Mouse (Mus musculus) MEL (cell line): ENCODE data around the gene H2al2a. TPM values are rescaled to one million over a fixed set of nuclear protein-coding genes. Genes with fewer than 3 reads are reported as not detected.

Source experiments
- DNase-seq: peaks from one replicate; pipeline ENCODE4 v3.0.0; 2011; ENCODE audit warnings: low read depth, low spot score
- H3K27ac ChIP-seq: 2 replicates; pipeline ENCODE4 v1.5.1; 2012; ENCODE audit warnings: low read depth, mild to moderate bottlenecking, control low read depth, low read length, moderate library complexity; ENCODE audit not compliant: control insufficient read depth
- H3K27me3 ChIP-seq, 2 experiments: fragments of 150-350 bp in 1 of 2; sonication (generic) in 1 of 2; 2 replicates each; pipeline ENCODE4 v1.6.1; 2012; ENCODE audit warnings: low read length in 2 of 2, mild to moderate bottlenecking in 2 of 2, improper control_type of control experiment in 1 of 2, moderate library complexity in 1 of 2; ENCODE audit not compliant: insufficient read depth in 2 of 2, control insufficient read depth in 1 of 2
- H3K36me3 ChIP-seq, 2 experiments: 2 replicates each; pipeline ENCODE4 v1.6.1; 2012 to 2014; ENCODE audit warnings: low read length in 2 of 2, improper control_type of control experiment in 1 of 2, inconsistent platforms in 1 of 2, mild to moderate bottlenecking in 1 of 2; ENCODE audit not compliant: insufficient read depth in 2 of 2, control insufficient read depth in 1 of 2
- H3K4me1 ChIP-seq, 2 experiments: fragments of 150-350 bp in 1 of 2; sonication (generic) in 1 of 2; 2 replicates each; pipeline ENCODE4 v1.6.1; 2012; ENCODE audit warnings: low read length in 2 of 2, improper control_type of control experiment in 1 of 2, mild to moderate bottlenecking in 1 of 2; ENCODE audit not compliant: insufficient read depth in 2 of 2, control insufficient read depth in 1 of 2
- H3K4me3 ChIP-seq, 2 experiments: fragments of 150-350 bp in 1 of 2; sonication (generic) in 1 of 2; 2 replicates each; pipeline ENCODE4 v1.5.1; 2012; ENCODE audit warnings: low read depth in 2 of 2, low read length in 2 of 2, mild to moderate bottlenecking in 2 of 2, moderate library complexity in 2 of 2, control low read depth in 1 of 2, improper control_type of control experiment in 1 of 2; ENCODE audit not compliant: control insufficient read depth in 1 of 2, insufficient read depth in 1 of 2
- H3K79me2 ChIP-seq: 2 replicates; pipeline ENCODE4 v1.6.1; 2012; ENCODE audit warnings: mild to moderate bottlenecking, low read length, moderate library complexity; ENCODE audit not compliant: control insufficient read depth, poor library complexity, insufficient read depth
- H3K9ac ChIP-seq: 2 replicates; pipeline ENCODE4 v1.6.1; 2012; ENCODE audit warnings: low read depth, mild to moderate bottlenecking, control low read depth, low read length, moderate library complexity; ENCODE audit not compliant: control insufficient read depth, poor library complexity, severe bottlenecking
- H3K9me3 ChIP-seq: fragments of 150-350 bp; sonication (generic); replicated peaks from 2 replicates; pipeline ENCODE4 v1.6.1; 2012; ENCODE audit warnings: mild to moderate bottlenecking, low read length, improper control_type of control experiment, moderate library complexity; ENCODE audit not compliant: insufficient read depth
- BHLHE40 ChIP-seq: IDR thresholded peaks from 2 replicates; pipeline ENCODE4 v1.6.1; 2012; ENCODE audit warnings: low read depth, mild to moderate bottlenecking, inconsistent platforms, low read length, improper control_type of control experiment, borderline replicate concordance
- CHD2 ChIP-seq: IDR thresholded peaks from 2 replicates; pipeline ENCODE4 v1.6.1; 2011; ENCODE audit warnings: low read length, improper control_type of control experiment
- HCFC1 ChIP-seq: IDR thresholded peaks from 2 replicates; pipeline ENCODE4 v1.6.1; 2012; ENCODE audit warnings: low read depth, mild to moderate bottlenecking, inconsistent platforms, low read length, improper control_type of control experiment, moderate library complexity
- JUND ChIP-seq: IDR thresholded peaks from 2 replicates; pipeline ENCODE4 v1.6.1; 2011; ENCODE audit warnings: low read depth, mild to moderate bottlenecking, improper control_type of control experiment, low read length
- KAT2A ChIP-seq: conservative IDR thresholded peaks from 2 replicates; pipeline ENCODE4 v1.6.1; 2012; ENCODE audit warnings: low read depth, low read length, improper control_type of control experiment, inconsistent platforms
- MAFK ChIP-seq: IDR thresholded peaks from 2 replicates; pipeline ENCODE4 v1.6.1; 2011; ENCODE audit warnings: low read depth, mild to moderate bottlenecking, low read length, improper control_type of control experiment, borderline replicate concordance
- MAX ChIP-seq: IDR thresholded peaks from 2 replicates; pipeline ENCODE4 v1.6.1; 2011; ENCODE audit warnings: low read length, improper control_type of control experiment
- MXI1 ChIP-seq: IDR thresholded peaks from 2 replicates; pipeline ENCODE4 v1.6.1; 2011; ENCODE audit warnings: mild to moderate bottlenecking, low read depth, low read length, improper control_type of control experiment
- MYB ChIP-seq: IDR thresholded peaks from 2 replicates; pipeline ENCODE4 v1.6.1; 2011; ENCODE audit warnings: mild to moderate bottlenecking, low read depth, low read length, improper control_type of control experiment
- MYC ChIP-seq: IDR thresholded peaks from 2 replicates; pipeline ENCODE4 v1.6.1; 2011; ENCODE audit warnings: low read depth, mild to moderate bottlenecking, low read length, improper control_type of control experiment, moderate library complexity
- POLR2AphosphoS2 ChIP-seq: IDR thresholded peaks from 2 replicates; pipeline ENCODE4 v1.6.1; 2011; ENCODE audit warnings: low read length, improper control_type of control experiment
- RAD21 ChIP-seq: IDR thresholded peaks from 2 replicates; pipeline ENCODE4 v1.6.1; 2011; ENCODE audit warnings: mild to moderate bottlenecking, low read depth, low read length, improper control_type of control experiment
- RCOR1 ChIP-seq: IDR thresholded peaks from 2 replicates; pipeline ENCODE4 v1.6.1; 2012; ENCODE audit warnings: low read depth, mild to moderate bottlenecking, inconsistent platforms, low read length, improper control_type of control experiment
- SMC3 ChIP-seq: IDR thresholded peaks from 2 replicates; pipeline ENCODE4 v1.6.1; 2011; ENCODE audit warnings: low read depth, low read length, improper control_type of control experiment
- TBP ChIP-seq: IDR thresholded peaks from 2 replicates; pipeline ENCODE4 v1.8.0; 2011; ENCODE audit warnings: low read depth, low read length, improper control_type of control experiment
- USF2 ChIP-seq, 2 experiments: IDR thresholded peaks; 2 replicates each; pipeline ENCODE4 v1.6.1; 2011 to 2012; ENCODE audit warnings: improper control_type of control experiment in 2 of 2, low read length in 2 of 2, borderline replicate concordance in 1 of 2, inconsistent platforms in 1 of 2, low read depth in 1 of 2, mild to moderate bottlenecking in 1 of 2; ENCODE audit not compliant: insufficient read depth in 1 of 2
- ZC3H11A ChIP-seq: IDR thresholded peaks from 2 replicates; pipeline ENCODE4 v1.6.1; 2012; ENCODE audit warnings: low read depth, mild to moderate bottlenecking, inconsistent platforms, low read length, improper control_type of control experiment
- ZKSCAN1 ChIP-seq: IDR thresholded peaks from 2 replicates; pipeline ENCODE4 v1.6.1; 2012; ENCODE audit warnings: low read depth, mild to moderate bottlenecking, inconsistent platforms, low read length, improper control_type of control experiment, moderate library complexity
- ZNF384 ChIP-seq: IDR thresholded peaks from 2 replicates; pipeline ENCODE4 v1.6.1; 2012; ENCODE audit warnings: low read depth, mild to moderate bottlenecking, inconsistent platforms, low read length, improper control_type of control experiment
- polyA plus RNA-seq, 2 experiments: library from polyadenylated mRNA; stranded (reverse) in 1 of 2; unstranded in 1 of 2; fragments of >175 nt in 1 of 2; fragments of >200 nt in 1 of 2; gene quantifications; 2 replicates each; pipeline versions ENCODE4 v1.2.1 to v1.2.4; 2012; ENCODE audit warnings: low replicate concordance in 2 of 2, low read depth in 1 of 2; ENCODE audit not compliant: insufficient read length in 2 of 2, insufficient read depth in 1 of 2, missing spikeins in 1 of 2
- total RNA-seq: library from RNA; depleted of rRNA; stranded (reverse); fragments of 300-350 nt; gene quantifications from 2 replicates; pipeline ENCODE4 v1.2.3, GENCODE M21; 2012; rRNA removed

H2al2a gene
- not detected in 2 replicates for total RNA-seq
- polyA plus RNA-seq, result not detected

DNA sequence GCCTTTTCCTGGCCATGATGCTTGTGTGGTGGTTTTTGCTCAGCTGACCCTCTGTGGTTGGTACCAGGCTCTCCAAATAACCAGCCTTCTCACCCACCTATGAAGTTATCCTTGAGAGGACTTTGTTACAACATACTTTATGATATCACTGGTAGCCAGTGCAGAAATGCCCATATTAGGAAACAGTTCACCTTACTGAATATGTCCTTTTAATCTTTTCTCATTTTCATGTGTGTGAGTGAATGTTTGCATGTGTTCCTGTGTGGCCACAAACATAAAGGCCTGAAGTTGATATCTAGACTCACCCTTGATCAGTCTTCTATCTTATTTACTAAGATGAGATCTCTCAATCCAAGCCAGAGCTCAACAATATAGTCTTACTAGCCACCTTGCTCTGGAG is at the start of gene H2al2a:
H2al2a (minus strand) TSS at position 101 of the 400 bp plus-strand sequence.
- Histone ChIP-seq H3K79me2 (no peaks in the 10 kb centered on the region), H3K36me3 (no peaks in the 10 kb centered on the region), H3K9ac (no peak within 1 kb of the TSS), H3K4me1 (no peaks in the 10 kb centered on the region), H3K27me3 (peaks cover 0 to 2% of the 10 kb centered on the region in 2 experiments; a peak in 1 of 4 replicates), H3K9me3 (no peaks in the 10 kb centered on the region), H3K4me3 (no peak within 1 kb of the TSS), H3K27ac (no peak within 1 kb of the TSS)
- TF ChIP-seq SMC3 (no peak), HCFC1 (no peak), MAFK (no peak), BHLHE40 (no peak), TBP (no peak), CHD2 (no peak), RAD21 (no peak), USF2 (IDR thresholded peaks at IDR 0.05; ENCODE audit: borderline replicate concordance in 1 of 2, insufficient read depth in 1 of 2, low read depth in 1 of 2, low read length in 2 of 2) (no peak), MYB (no peak)
- DNase-seq, result no peak

DNA sequence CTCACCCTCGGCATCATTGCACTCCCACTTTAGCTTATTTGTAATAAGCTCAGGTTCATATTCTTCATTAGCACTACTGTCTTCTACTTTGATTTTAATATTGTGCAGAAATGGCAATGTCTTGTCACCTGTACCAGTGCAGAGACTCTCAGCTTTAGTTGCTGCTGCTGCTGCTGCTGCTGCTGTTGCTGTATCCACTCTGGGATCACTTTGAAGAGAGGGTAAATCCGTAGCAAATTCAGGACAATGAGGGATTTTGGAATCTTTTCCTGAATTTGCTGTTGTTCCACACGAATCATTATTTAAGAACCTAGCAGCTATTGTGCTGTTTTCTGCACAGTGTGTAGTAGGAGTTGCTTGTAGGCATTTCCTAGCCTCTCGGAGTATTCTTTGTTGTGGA is 49.4 kb upstream of the H2al2a start:
- Histone ChIP-seq H3K27me3 (peaks cover 19 to 35% of the 10 kb centered on the region in 2 experiments), H3K4me3 (peak overlapping the region in 1 of 2 experiments; percentile 83; a peak in 1 of 4 replicates), H3K9me3 (no peaks in the 10 kb centered on the region), H3K27ac (no peak overlapping the region), H3K4me1 (peaks cover 0 to 3% of the 10 kb centered on the region in 2 experiments; a peak in 1 of 4 replicates), H3K79me2 (peaks cover 3% of the 10 kb centered on the region; the same call in 1 of the 2 replicates), H3K9ac (no peak overlapping the region), H3K36me3 (peaks cover 0 to 6% of the 10 kb centered on the region in 2 experiments; a peak in 1 of 4 replicates)
- TF ChIP-seq CHD2 (no peak), MAX (no peak), ZC3H11A (no peak), ZKSCAN1 (no peak), KAT2A (no peak), RCOR1 (no peak), POLR2AphosphoS2 (no peak), ZNF384 (no peak), JUND (no peak), MXI1 (no peak), MYC (no peak), BHLHE40 (no peak), USF2 (IDR thresholded peaks at IDR 0.05; ENCODE audit: borderline replicate concordance in 1 of 2, insufficient read depth in 1 of 2, low read depth in 1 of 2, low read length in 2 of 2) (no peak)
- DNase-seq, result no peak
